Mouse (Mus musculus): ENCODE measurements around the gene Abca7. TPM values are rescaled to one million over a fixed set of nuclear protein-coding genes. Genes with fewer than 3 reads are reported as not detected.

Abca7 gene
- polyA plus RNA-seq, 1 experiment from 2014 or later: 4.1 TPM

GRCm38 (mm10) chr10:79977324-79977723, 19.0 kb upstream of the Abca7 start:
- Histone ChIP-seq H3K4me1 (ENCODE audit: control insufficient read depth, insufficient read depth, low read length) (peaks cover under 1% of the 10 kb centered on the region; the same call in 1 of the 2 replicates), H3K9ac (replicated peaks; ENCODE audit: low read length) (no peak overlapping the region), H3K9me3 (ENCODE audit: control insufficient read depth, low read length) (no peaks in the 10 kb centered on the region), H3K36me3 (ENCODE audit: control insufficient read depth, insufficient read depth, low read length) (peaks cover 53% of the 10 kb centered on the region), H3K27me3 (ENCODE audit: control insufficient read depth, insufficient read depth, low read length) (no peaks in the 10 kb centered on the region), H3K4me2 (ENCODE audit: low read length) (no peak overlapping the region), H3K4me3 (replicated peaks; ENCODE audit: low read depth, low read length) (no peak overlapping the region), H3K27ac (replicated peaks; ENCODE audit: low read depth, low read length) (no peak overlapping the region)
- DNase-seq (no peak), ATAC-seq (ENCODE audit: low FRiP score, low TSS enrichment) (no peak)
- whole genome bisulfite sequencing: 81% methylated on average over 28 of the region's 28 CpGs

GRCm38 (mm10) chr10:79978061-79978460, 18.2 kb upstream of the Abca7 start:
- DNase-seq (no peak), ATAC-seq (ENCODE audit: low FRiP score, low TSS enrichment) (no peak)
- no peaks in the 10 kb centered on the region for H3K27me3 ChIP-seq (ENCODE audit: control insufficient read depth, insufficient read depth, low read length)
- no peak overlapping the region for H3K9ac ChIP-seq (replicated peaks; ENCODE audit: low read length)
- no peak overlapping the region for H3K27ac ChIP-seq (replicated peaks; ENCODE audit: low read depth, low read length)
- H3K4me3 ChIP-seq (replicated peaks; ENCODE audit: low read depth, low read length): no peak overlapping the region
- H3K4me2 ChIP-seq (ENCODE audit: low read length): no peak overlapping the region
- peaks cover 8% of the 10 kb centered on the region; the same call in 1 of the 2 replicates for H3K4me1 ChIP-seq (ENCODE audit: control insufficient read depth, insufficient read depth, low read length)
- 96% methylated on average over 21 of the region's 21 CpGs for WGBS
- H3K36me3 ChIP-seq (ENCODE audit: control insufficient read depth, insufficient read depth, low read length): peaks cover 53% of the 10 kb centered on the region
- no peaks in the 10 kb centered on the region for H3K9me3 ChIP-seq (ENCODE audit: control insufficient read depth, low read length)

GRCm38 (mm10) chr10:79979401-79980155, 16.7 kb upstream of the Abca7 start:
- no peak overlapping the region for H3K9ac ChIP-seq (replicated peaks; ENCODE audit: low read length)
- no peak for ATAC-seq (ENCODE audit: low FRiP score, low TSS enrichment)
- H3K36me3 ChIP-seq (ENCODE audit: control insufficient read depth, insufficient read depth, low read length): peaks cover 46% of the 10 kb centered on the region

GRCm38 (mm10) chr10:79983205-79983604, 13.1 kb upstream of the Abca7 start:
- ATAC-seq (ENCODE audit: low FRiP score, low TSS enrichment): no peak
- H3K27ac ChIP-seq (replicated peaks; ENCODE audit: low read depth, low read length): peak overlapping the region; percentile 92
- H3K4me3 ChIP-seq (replicated peaks; ENCODE audit: low read depth, low read length): peak overlapping the region; percentile 63
- no peak for DNase-seq
- peaks cover 18% of the 10 kb centered on the region for H3K4me1 ChIP-seq (ENCODE audit: control insufficient read depth, insufficient read depth, low read length)
- no peaks in the 10 kb centered on the region for H3K9me3 ChIP-seq (ENCODE audit: control insufficient read depth, low read length)
- peak overlapping the region; percentile 88 for H3K4me2 ChIP-seq (ENCODE audit: low read length)
- H3K27me3 ChIP-seq (ENCODE audit: control insufficient read depth, insufficient read depth, low read length): peaks cover 12% of the 10 kb centered on the region
- peak overlapping the region; percentile 80 for H3K9ac ChIP-seq (replicated peaks; ENCODE audit: low read length)
- WGBS: 77% methylated on average over 5 of the region's 5 CpGs
- peaks cover 13% of the 10 kb centered on the region for H3K36me3 ChIP-seq (ENCODE audit: control insufficient read depth, insufficient read depth, low read length)

More at GRCm38 (mm10) chr10:79979401-79980155, 16.7 kb upstream of the Abca7 start:
- Histone ChIP-seq H3K4me3 (replicated peaks; ENCODE audit: low read depth, low read length) (no peak overlapping the region), H3K4me1 (ENCODE audit: control insufficient read depth, insufficient read depth, low read length) (peaks cover 13% of the 10 kb centered on the region), H3K9me3 (ENCODE audit: control insufficient read depth, low read length) (no peaks in the 10 kb centered on the region), H3K27me3 (ENCODE audit: control insufficient read depth, insufficient read depth, low read length) (no peaks in the 10 kb centered on the region), H3K27ac (replicated peaks; ENCODE audit: low read depth, low read length) (no peak overlapping the region), H3K4me2 (ENCODE audit: low read length) (no peak overlapping the region)
- no peak for DNase-seq
- WGBS: 94% methylated on average over 22 of the region's 22 CpGs

GRCm38 (mm10) chr10:79983670-79984069, 12.6 kb upstream of the Abca7 start:
- Histone ChIP-seq H3K4me2 (ENCODE audit: low read length) (peak overlapping the region; percentile 88), H3K4me3 (replicated peaks; ENCODE audit: low read depth, low read length) (peak overlapping the region; percentile 63), H3K9me3 (ENCODE audit: control insufficient read depth, low read length) (no peaks in the 10 kb centered on the region), H3K27ac (replicated peaks; ENCODE audit: low read depth, low read length) (peak overlapping the region; percentile 92), H3K27me3 (ENCODE audit: control insufficient read depth, insufficient read depth, low read length) (peaks cover 17% of the 10 kb centered on the region), H3K4me1 (ENCODE audit: control insufficient read depth, insufficient read depth, low read length) (peaks cover 18% of the 10 kb centered on the region), H3K9ac (replicated peaks; ENCODE audit: low read length) (peak overlapping the region; percentile 80), H3K36me3 (ENCODE audit: control insufficient read depth, insufficient read depth, low read length) (peaks cover 8% of the 10 kb centered on the region)
- ATAC-seq (ENCODE audit: low FRiP score, low TSS enrichment): 0 out of 2 replicates have a peak, but pooled peaks have one; percentile 4
- peak; percentile 75 for DNase-seq
- under 1% methylated on average over 21 of the region's 21 CpGs for WGBS

DNA sequence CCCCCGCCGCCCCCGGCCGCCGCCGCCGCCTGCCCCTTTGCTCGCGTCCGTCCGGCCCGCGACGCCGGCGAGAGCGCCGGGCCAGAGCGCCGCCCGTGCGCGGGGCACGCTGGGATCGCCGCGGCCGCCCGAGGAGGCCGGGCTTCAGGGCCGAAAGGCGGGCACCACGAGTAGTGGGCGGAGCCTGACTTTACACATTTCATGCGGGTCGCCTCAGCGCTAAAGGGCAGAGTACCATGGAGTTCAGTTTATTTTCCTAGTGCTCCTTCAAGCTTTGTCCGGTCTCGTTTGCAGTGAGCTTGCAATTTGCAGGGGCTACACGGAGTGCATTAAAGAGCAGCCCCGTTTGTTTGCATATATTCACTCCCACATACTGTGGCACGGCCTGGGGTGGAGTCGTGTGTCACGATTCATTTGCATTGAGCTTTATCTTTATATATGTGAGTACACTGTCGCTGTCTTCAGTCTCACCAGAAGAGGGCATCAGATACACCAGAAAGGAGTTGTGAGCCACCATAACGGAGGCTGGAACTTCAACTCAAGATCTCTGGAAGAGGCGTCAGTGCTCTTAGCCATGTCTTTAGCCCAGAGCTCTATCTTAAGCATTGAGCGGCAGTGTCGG, 12.0 kb upstream of the Abca7 start, which contains the start of gene Tmem259:
Gene Tmem259 (minus strand): TSS at position 136 of the 622 bp plus-strand sequence.
- peak; percentile 81 for ATAC-seq (ENCODE audit: low FRiP score, low TSS enrichment)
- H3K9me3 ChIP-seq (ENCODE audit: control insufficient read depth, low read length): no peaks in the 10 kb centered on the region

DNA sequence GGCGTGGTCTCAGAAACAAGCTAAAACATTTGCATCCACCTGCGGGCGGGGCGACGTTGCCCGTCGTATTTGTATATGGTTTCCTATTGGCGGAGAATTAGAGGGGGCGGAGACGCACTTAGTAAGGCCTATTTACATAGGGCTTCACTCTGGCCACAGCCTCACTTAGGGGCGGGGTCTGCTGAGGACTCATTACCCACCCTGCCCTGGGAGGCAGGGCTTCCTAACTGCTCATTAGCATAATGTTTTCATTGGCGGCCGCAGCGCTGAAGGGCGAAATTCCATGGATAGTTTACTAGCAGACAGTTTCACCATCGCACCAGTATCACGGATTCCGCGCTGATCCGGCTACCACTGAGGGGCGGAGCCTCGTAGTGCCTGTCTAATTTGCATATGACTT, 11.4 kb upstream of the Abca7 start:
- H3K36me3 ChIP-seq (ENCODE audit: control insufficient read depth, insufficient read depth, low read length): no peaks in the 10 kb centered on the region
- peaks cover 29% of the 10 kb centered on the region for H3K27me3 ChIP-seq (ENCODE audit: control insufficient read depth, insufficient read depth, low read length)
- DNase-seq: peak; percentile 97
- peak overlapping the region; percentile 63 for H3K4me3 ChIP-seq (replicated peaks; ENCODE audit: low read depth, low read length)
- H3K27ac ChIP-seq (replicated peaks; ENCODE audit: low read depth, low read length): peak overlapping the region; percentile 92
- H3K9ac ChIP-seq (replicated peaks; ENCODE audit: low read length): peak overlapping the region; percentile 80
- WGBS: under 1% methylated on average over 22 of the region's 22 CpGs
- peaks cover 18% of the 10 kb centered on the region for H3K4me1 ChIP-seq (ENCODE audit: control insufficient read depth, insufficient read depth, low read length)
- ATAC-seq (ENCODE audit: low FRiP score, low TSS enrichment): peak; percentile 94
- no peaks in the 10 kb centered on the region for H3K9me3 ChIP-seq (ENCODE audit: control insufficient read depth, low read length)
- peak overlapping the region; percentile 88 for H3K4me2 ChIP-seq (ENCODE audit: low read length)

More for the DNA sequence above, 12.0 kb upstream of the Abca7 start, which contains the start of gene Tmem259:
- DNase-seq: peak; percentile 95
- peak within 1 kb of the TSS; percentile 63 for H3K4me3 ChIP-seq (replicated peaks; ENCODE audit: low read depth, low read length)
- H3K36me3 ChIP-seq (ENCODE audit: control insufficient read depth, insufficient read depth, low read length): peaks cover 2% of the 10 kb centered on the region
- under 1% methylated on average over 48 of the region's 49 CpGs for WGBS
- H3K9ac ChIP-seq (replicated peaks; ENCODE audit: low read length): peak within 1 kb of the TSS; percentile 80
- peaks cover 23% of the 10 kb centered on the region for H3K27me3 ChIP-seq (ENCODE audit: control insufficient read depth, insufficient read depth, low read length)
- peak within 1 kb of the TSS; percentile 92 for H3K27ac ChIP-seq (replicated peaks; ENCODE audit: low read depth, low read length)
- H3K4me1 ChIP-seq (ENCODE audit: control insufficient read depth, insufficient read depth, low read length): peaks cover 18% of the 10 kb centered on the region
- H3K4me2 ChIP-seq (ENCODE audit: low read length): peak within 1 kb of the TSS; percentile 88

- ATAC-seq (ENCODE audit: low FRiP score, low TSS enrichment) (no peak), DNase-seq (peak; percentile 77)
- Histone ChIP-seq H3K9me3 (ENCODE audit: control insufficient read depth, low read length) (no peaks in the 10 kb centered on the region), H3K27me3 (ENCODE audit: control insufficient read depth, insufficient read depth, low read length) (peaks cover 33% of the 10 kb centered on the region), H3K36me3 (ENCODE audit: control insufficient read depth, insufficient read depth, low read length) (no peaks in the 10 kb centered on the region), H3K4me2 (ENCODE audit: low read length) (peak overlapping the region; percentile 88), H3K4me3 (replicated peaks; ENCODE audit: low read depth, low read length) (peak overlapping the region; percentile 63), H3K27ac (replicated peaks; ENCODE audit: low read depth, low read length) (peak overlapping the region; percentile 92), H3K4me1 (ENCODE audit: control insufficient read depth, insufficient read depth, low read length) (peaks cover 18% of the 10 kb centered on the region), H3K9ac (replicated peaks; ENCODE audit: low read length) (peak overlapping the region; percentile 80)
- 4% methylated on average over 35 of the region's 35 CpGs for WGBS
These were observed 10.7 kb upstream of the Abca7 start for GRCm38 (mm10) chr10:79985334-79986231.
